Mouse (Mus musculus) liver, embryonic 14.5 days (tissue): ENCODE data around the gene Mpdu1. TPM values are rescaled to one million over a fixed set of nuclear protein-coding genes. Genes with fewer than 3 reads are reported as not detected.
"Not testable (repeated sequence)": the region's sequence is repeated elsewhere in the genome, so short reads cannot be mapped to it uniquely, and the experiment has no call there.

Experiments
- ATAC-seq: fragments of 200-750 bp; cut with Nextera tagmentation; 2 replicates; pipeline ENCODE4 v1.8.0; 2017; ENCODE audit warnings: moderate number of reproducible peaks, mild to moderate bottlenecking, moderate library complexity; ENCODE audit not compliant: insufficient read depth
- DNase-seq, 3 experiments: peaks; one replicate each; pipeline ENCODE4 v3.0.0-alpha.2; 2012 to 2013; ENCODE audit warnings: low read depth in 3 of 3, low spot score in 3 of 3
- H3K27ac ChIP-seq: fragments of 300-500 bp; sonication (generic); 2 replicates; pipeline ENCODE4 v1.5.1; 2014; ENCODE audit warnings: moderate library complexity, mild to moderate bottlenecking, control low read depth, inconsistent platforms
- H3K27me3 ChIP-seq: fragments of 300-500 bp; sonication (generic); 2 replicates; pipeline ENCODE4 v1.6.1; 2014; ENCODE audit warnings: mild to moderate bottlenecking, low read length, moderate library complexity; ENCODE audit not compliant: control insufficient read depth, insufficient read depth
- H3K36me3 ChIP-seq: fragments of 300-500 bp; sonication (generic); replicated peaks from 2 replicates; pipeline ENCODE4 v1.6.1; 2014; ENCODE audit warnings: low read depth; ENCODE audit not compliant: control insufficient read depth, insufficient read depth
- H3K4me1 ChIP-seq, 2 experiments: fragments of 200-500 bp in 1 of 2; fragments of 300-500 bp in 1 of 2; sonication (generic) in 1 of 2; replicated peaks; 2 replicates each; pipeline ENCODE4 v1.6.1; 2012 to 2014; ENCODE audit warnings: antibody characterized with exemption in 1 of 2, inconsistent platforms in 1 of 2, low read length in 1 of 2; ENCODE audit not compliant: control insufficient read depth in 2 of 2, insufficient read depth in 2 of 2
- H3K4me2 ChIP-seq: fragments of 300-500 bp; sonication (generic); 2 replicates; pipeline ENCODE4 v1.6.1; 2014; ENCODE audit warnings: low read depth, mild to moderate bottlenecking, control low read depth, moderate library complexity
- H3K4me3 ChIP-seq, 2 experiments: fragments of 200-500 bp in 1 of 2; fragments of 300-500 bp in 1 of 2; sonication (generic) in 1 of 2; 2 replicates each; pipeline ENCODE4 v1.5.1; 2012 to 2014; ENCODE audit warnings: low read depth in 2 of 2, low read length in 2 of 2, mild to moderate bottlenecking in 2 of 2, control low read depth in 1 of 2, inconsistent platforms in 1 of 2, moderate library complexity in 1 of 2; ENCODE audit not compliant: insufficient read depth in 1 of 2
- H3K9ac ChIP-seq: fragments of 300-500 bp; sonication (generic); replicated peaks from 2 replicates; pipeline ENCODE4 v1.6.1; 2014; ENCODE audit warnings: mild to moderate bottlenecking, control low read depth, moderate library complexity
- H3K9me3 ChIP-seq: fragments of 300-500 bp; sonication (generic); 2 replicates; pipeline ENCODE4 v1.6.1; 2016; ENCODE audit warnings: low read length, mixed read lengths; ENCODE audit not compliant: control insufficient read depth
- CTCF ChIP-seq: IDR thresholded peaks from 2 replicates; pipeline ENCODE4 v1.5.1; 2016; ENCODE audit warnings: antibody characterized with exemption, low read depth, control low read depth
- EP300 ChIP-seq: IDR thresholded peaks from 2 replicates; pipeline ENCODE4 v1.6.1; 2016; ENCODE audit warnings: antibody characterized with exemption, low read depth
- WGBS: fragments of 180-500 bp; shearing (Covaris S2); extraction: QIAGEN DNeasy Blood & Tissue Kit; methylation state at CpG from one replicate; pipeline ENCODE4 v1.1.7; 2014; ENCODE audit not compliant: insufficient replicate concordance; 5-methylcytosine and 5-hydroxymethylcytosine counted together
- polyA plus RNA-seq, 2 experiments: library from polyadenylated mRNA; depleted of rRNA in 1 of 2; stranded (reverse) in 1 of 2; unstranded in 1 of 2; fragments of >200 nt; fragmentation: Nextera tagmentation in 1 of 2; extraction: Ambion mirVana in 1 of 2; gene quantifications; 2 replicates each; pipeline versions ENCODE4 v1.2.1 to v1.2.3; 2012 to 2014

The Mpdu1 gene
- polyA plus RNA-seq, 2 experiments = 16.0 to 40.4 TPM

DNA sequence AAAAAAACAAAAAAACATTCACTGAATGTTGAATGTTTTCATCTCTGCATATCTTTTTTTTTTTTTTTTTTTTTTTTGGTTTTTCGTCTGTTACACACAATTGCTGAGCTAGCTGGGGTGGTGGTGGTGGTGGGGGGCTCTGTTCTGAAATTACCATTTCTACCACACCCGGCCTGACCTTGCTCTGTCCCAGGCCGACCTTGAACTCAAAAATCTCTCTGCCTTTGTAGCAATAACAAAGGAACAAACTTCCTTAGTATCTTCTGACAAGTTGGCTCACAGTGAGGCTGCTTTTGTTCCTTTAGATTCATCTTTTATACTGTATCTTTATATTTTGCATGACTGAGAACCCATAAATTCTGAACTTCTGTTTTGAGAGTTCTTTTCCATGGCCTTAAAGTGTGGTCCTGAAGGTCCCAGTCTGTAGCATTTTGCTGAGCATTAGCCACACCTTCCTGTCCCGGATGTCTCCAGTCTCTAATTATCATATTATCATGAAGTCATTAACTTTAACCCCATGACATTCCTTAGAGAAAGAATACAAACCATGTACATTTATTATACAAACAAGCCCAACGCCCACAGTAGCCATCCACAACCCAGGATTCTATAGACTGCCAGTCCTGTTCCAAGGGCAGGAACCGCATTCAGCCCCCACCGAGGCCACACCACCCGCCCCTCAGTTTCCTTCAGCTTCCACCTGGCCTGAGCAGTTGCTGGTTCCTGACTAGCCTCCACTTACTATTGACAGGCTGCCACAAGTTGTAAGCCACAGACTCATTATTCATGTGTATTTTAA, 41.6 kb upstream of the Mpdu1 start:
- no peak for ATAC-seq
- WGBS = 54% methylated on average over 8 of the region's 8 CpGs
- DNase-seq = no peak
- Histone ChIP-seq H3K4me2 (no peak overlapping the region), H3K4me3 (no peak overlapping the region), H3K36me3 (no peaks in the 10 kb centered on the region), H3K9ac (no peak overlapping the region), H3K9me3 (no peaks in the 10 kb centered on the region), H3K27me3 (no peaks in the 10 kb centered on the region), H3K4me1 (peaks cover 0 to 11% of the 10 kb centered on the region in 2 experiments; a peak in 2 of 4 replicates), H3K27ac (no peak overlapping the region)
- TF ChIP-seq CTCF (no peak), EP300 (no peak)

GRCm38 (mm10) chr11:69703381-69703780, 40.9 kb upstream of the Mpdu1 start:
- H3K9ac ChIP-seq, H3K27me3 ChIP-seq, H3K4me2 ChIP-seq, ATAC-seq, H3K9me3 ChIP-seq, H3K36me3 ChIP-seq, H3K4me1 ChIP-seq, H3K4me3 ChIP-seq, H3K27ac ChIP-seq, DNase-seq: not testable (repeated sequence)
- 71% methylated on average over 2 of the region's 3 CpGs for WGBS

GRCm38 (mm10) chr11:69702886-69703285, 40.4 kb upstream of the Mpdu1 start:
- not testable (repeated sequence) for H3K9ac ChIP-seq, H3K27ac ChIP-seq, H3K9me3 ChIP-seq, H3K4me2 ChIP-seq, H3K4me3 ChIP-seq, ATAC-seq, DNase-seq, H3K27me3 ChIP-seq, H3K4me1 ChIP-seq, H3K36me3 ChIP-seq
- WGBS = 82% methylated on average over 10 of the region's 10 CpGs

GRCm38 (mm10) chr11:69699595-69699994, 37.2 kb upstream of the Mpdu1 start:
- no peak for TF ChIP-seq CTCF
- TF ChIP-seq EP300 = no peak
- WGBS = 25% methylated on average over 1 of the region's 1 CpGs
- Histone ChIP-seq H3K36me3 (no peaks in the 10 kb centered on the region), H3K27ac (no peak overlapping the region), H3K9ac (no peak overlapping the region), H3K4me3 (no peak overlapping the region), H3K27me3 (no peaks in the 10 kb centered on the region), H3K4me1 (peaks cover 0 to 8% of the 10 kb centered on the region in 2 experiments; a peak in 2 of 4 replicates), H3K4me2 (no peak overlapping the region), H3K9me3 (no peaks in the 10 kb centered on the region)
- DNase-seq (no peak), ATAC-seq (no peak)

DNA sequence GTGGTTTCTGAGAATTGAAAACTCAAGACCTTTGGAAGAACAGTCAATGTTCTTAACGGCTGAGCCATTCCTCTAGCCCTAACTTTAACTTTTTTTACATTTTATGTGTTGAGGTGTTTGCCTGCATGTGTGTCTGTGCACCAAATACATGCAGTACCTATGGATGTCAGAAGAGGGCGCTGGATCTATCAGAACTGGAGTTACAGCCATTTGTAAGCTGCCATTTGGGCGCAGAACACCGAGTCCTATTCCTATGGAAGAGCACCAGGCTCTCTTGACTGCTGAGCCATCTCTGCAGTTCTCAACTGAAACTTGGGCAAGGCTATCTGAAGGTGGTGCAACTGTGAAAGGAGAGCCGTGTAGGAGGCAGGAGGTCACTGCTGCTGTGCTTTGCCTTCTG, 36.1 kb upstream of the Mpdu1 start:
- Histone ChIP-seq H3K27me3 (no peaks in the 10 kb centered on the region), H3K4me2 (no peak overlapping the region), H3K36me3 (no peaks in the 10 kb centered on the region), H3K4me1 (peaks cover 0 to 8% of the 10 kb centered on the region in 2 experiments; a peak in 2 of 4 replicates), H3K27ac (no peak overlapping the region), H3K9ac (no peak overlapping the region), H3K4me3 (no peak overlapping the region), H3K9me3 (no peaks in the 10 kb centered on the region)
- DNase-seq (no peak), ATAC-seq (no peak)
- TF ChIP-seq EP300 (no peak; the same call in 1 of the 2 replicates), CTCF (peak; percentile 51)
- 65% methylated on average over 5 of the region's 5 CpGs for WGBS
